Mouse (Mus musculus): Measurements from ENCODE around the gene Cacna2d2.

GRCm38 (mm10) chr9:107424485-107425175 is 25.2 kb downstream of the Cacna2d2 start:
- no peak for TF ChIP-seq CTCF (conservative IDR thresholded peaks at IDR 0.05; ENCODE audit: insufficient read depth, insufficient read length, low read depth, low read length)
- no peak for TF ChIP-seq POLR2A (IDR thresholded peaks at IDR 0.05; ENCODE audit: low read depth, low read length)

Data from kidney, adult 2 months (tissue).